In genomic region chr6:83802033-83802432, GRCm38 (mm10) we compare ENCODE assay signal across 6 mouse cellular contexts.
"Had no signal": no experiment of that assay in that cellular context is flagged by ENCODE, and none has a peak within 500 bp of the region (broad histone marks: within the 10 kb centered on the region; RNA-seq: fewer than 3 reads in every experiment).

No protein-coding gene starts in this region.

- DNase-seq: kidney, adult 9 months; kidney, postnatal 36 days; lung, postnatal 14 days; thymus, postnatal 4 days had no signal

- ATAC-seq: liver, embryonic 12.5 days; midbrain, embryonic 16.5 days had no signal
